Mouse (Mus musculus): ENCODE results near the gene Nfe2. TPM values are rescaled to one million over a fixed set of nuclear protein-coding genes. Genes with fewer than 3 reads are reported as not detected.
A peak's percentile ranks its signal among the peaks of the same experiment; 100 is the strongest.

Gene Nfe2
- total RNA-seq (2014; fragmentation: Nextera tagmentation) (159 and 180 TPM in 2 replicates), total RNA-seq (2017) (112 and 174 TPM in 2 replicates)

DNA sequence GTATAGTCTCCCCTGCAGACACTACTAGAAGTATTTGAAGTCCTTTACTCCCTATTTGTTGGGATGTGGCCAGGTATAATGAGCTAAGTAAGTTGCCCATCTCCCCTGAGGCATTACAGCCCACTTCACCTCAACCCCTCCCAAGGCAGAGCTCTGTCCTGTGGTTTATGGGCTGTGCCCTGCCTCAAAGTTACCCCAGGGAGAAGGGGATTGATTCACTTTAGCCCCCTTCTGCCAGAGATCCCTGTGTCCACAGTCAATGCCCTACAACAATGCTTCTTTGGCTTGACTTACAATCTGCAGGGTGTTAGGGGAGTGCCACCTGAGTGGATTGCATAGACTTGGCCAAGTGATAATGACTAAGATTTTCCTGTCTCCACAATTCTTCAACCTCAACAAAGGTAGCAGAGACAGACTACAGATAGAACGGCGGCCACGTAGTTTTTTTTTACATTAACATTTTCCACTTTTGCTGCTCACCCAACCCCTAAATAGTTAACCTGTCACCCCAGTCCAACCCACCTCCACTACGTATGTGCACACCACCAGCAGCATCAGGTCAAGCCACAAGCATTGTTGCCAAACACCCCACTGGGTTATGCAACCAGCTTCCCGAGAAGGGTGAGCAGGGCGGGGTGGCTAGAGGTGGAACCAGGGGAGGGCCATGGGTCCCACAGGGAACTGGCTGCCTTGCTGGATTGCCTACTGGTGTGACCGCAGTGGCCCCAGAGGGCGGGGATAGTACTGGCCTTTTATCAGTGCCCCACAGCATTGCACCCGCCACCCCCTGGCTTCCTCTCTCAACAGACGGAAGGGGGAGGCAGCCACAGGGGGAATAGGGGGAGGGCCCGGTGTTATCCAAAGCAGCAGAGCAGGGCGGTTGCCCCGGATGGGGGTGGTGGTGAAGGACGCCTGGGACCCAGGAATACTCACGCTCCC is at the start of gene Nfe2:
Gene Nfe2, minus strand, starts transcription at position 614 of the 939 bp plus-strand sequence.
- peak; percentile 83 for ATAC-seq (replicated peaks; ENCODE audit: poor library complexity, severe bottlenecking)

DNA sequence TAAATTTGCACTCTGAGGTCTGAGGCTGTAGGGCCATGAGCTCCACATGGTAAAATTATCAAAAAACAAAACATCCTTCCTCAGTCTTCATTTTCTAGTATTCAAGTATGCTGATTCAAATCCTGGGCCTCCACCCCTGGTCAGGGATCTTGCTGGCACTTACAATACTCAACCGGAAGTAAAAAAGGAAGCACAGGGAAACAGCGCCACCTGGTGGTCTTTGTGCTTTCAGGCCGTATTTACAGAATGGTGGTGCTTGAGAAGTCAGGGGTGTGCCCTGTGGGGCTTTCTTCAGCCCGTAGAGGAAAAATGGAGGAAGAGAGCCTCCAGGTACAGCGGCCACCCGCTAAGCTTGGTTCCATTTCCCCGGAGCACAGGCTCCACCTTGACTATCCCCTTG is 48.9 kb upstream of the Nfe2 start:
- peak; percentile 34 for ATAC-seq (replicated peaks; ENCODE audit: poor library complexity, severe bottlenecking)

DNA sequence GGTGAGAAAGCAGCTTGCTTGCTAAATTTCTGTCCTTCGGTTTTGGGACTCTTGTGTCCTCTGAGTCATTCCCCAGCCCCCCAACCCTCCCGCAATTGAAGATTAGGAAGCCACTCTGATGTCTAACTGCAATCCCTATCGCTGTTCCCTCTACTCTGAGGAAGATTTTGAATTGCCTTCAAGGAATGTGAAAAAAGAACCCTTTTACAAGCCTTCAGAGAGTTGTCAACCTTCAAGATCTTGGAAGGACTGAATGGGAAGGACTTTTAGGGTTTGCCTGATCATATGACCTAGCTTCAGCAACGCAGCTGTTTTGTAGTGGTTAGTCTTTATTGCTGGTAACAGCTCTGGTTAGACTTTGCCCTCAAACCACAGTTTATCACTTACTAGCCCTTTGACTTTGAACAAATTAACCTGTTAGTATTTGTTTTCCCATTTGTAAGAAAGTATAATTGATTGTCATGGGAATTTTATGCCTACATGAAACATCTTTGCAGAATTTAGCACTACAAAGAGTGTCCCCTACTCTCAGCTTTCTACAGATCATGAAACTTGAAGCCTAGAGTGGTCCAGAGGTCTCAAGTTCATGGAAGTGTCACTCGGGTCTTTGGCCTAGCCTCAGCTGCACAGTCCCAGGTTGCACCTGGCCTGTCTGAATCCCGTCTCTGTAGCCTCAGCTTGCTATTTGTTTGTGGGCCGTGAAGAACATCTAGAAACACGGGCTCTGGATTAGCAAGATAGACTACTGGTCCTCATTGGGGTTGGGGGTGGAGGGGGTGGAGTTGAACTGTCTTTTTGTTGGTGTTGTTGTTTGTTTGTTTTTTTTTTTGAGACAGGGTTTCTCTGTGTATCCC is 47.8 kb upstream of the Nfe2 start:
- no peak for ATAC-seq (replicated peaks; ENCODE audit: poor library complexity, severe bottlenecking)

DNA sequence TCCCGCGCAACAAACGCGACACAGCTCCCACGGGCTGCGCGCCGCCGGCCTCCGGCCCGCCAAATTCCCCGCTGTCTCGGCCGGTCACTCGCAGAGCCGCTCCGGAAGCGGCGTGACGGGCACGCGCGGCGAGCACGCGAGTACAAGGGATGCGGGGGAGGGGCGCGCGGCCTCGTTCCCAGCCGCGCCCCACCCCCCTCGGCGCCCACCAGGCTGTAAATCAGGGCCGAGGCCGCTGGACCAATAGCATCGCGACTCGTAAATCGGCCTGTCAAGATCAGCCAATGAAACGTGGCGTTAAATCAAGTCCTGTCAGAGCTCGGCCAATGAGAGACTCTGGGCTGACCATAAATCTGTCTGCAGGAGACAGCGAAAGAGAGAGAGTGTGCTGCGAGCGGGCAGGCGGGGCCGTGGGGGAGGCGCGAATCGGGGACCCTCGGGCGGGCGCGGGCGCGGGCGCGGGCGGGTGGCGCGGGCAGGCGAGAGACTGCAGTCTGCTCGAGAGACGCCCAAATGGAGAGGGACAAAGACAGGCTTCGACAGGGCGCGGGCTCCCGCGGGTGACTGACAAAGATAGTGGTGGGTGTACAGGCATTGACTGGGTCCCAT is 47.0 kb upstream of the Nfe2 start:
- peak; percentile 78 for ATAC-seq (replicated peaks; ENCODE audit: poor library complexity, severe bottlenecking)

DNA sequence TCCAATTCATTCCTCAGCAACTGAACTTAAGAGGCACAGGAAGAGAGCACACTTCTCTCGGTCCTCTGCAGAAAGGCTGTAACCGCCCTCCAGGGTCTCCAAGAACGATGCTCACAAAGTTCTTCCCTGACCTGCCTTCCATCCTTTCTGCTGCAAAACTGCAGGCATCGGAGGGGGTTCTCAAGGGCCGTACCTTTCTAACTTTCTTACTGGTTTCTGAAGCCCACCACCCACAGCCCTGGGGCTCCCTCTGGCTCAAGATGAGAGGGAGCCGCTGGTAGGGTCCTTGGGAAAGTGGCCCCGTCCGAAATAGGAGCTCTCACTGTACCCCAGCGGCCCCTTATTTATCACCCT is 46.4 kb upstream of the Nfe2 start:
- ATAC-seq (replicated peaks; ENCODE audit: poor library complexity, severe bottlenecking), result no peak

DNA sequence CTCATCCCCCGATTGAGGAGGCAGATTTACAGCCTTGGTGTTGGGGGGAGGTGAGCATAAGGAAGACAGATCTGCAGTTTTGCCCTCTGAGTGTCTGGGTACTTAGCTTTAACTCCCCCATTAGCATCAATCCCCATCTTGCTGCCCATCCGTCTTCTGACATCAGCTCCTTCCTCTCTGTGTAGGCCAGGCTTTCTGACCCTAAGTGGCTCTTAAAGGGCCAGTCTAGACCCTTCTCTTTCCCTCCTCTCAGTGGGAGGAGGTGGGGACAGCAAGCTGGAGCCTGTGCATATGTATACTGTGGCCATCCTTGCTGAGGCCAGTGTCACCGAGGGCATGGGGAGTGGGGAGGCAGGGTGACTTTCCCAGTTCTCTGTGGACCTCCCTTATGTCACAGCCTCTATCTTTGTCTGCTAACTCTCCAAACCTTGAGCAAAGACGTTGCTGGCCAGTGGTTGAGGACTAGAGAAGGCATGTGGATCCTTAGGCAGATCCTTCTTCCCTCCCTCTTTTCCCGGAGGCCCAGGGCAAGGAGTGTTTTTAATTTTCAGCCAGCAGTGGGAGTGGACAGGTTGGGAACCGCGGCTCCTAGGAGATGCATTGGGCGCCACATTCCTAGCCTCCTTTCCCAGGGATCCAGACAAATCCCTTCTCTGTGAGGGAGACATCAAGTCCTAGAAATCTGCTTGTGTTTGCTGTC is 45.9 kb upstream of the Nfe2 start:
- ATAC-seq (replicated peaks; ENCODE audit: poor library complexity, severe bottlenecking), result no peak

DNA sequence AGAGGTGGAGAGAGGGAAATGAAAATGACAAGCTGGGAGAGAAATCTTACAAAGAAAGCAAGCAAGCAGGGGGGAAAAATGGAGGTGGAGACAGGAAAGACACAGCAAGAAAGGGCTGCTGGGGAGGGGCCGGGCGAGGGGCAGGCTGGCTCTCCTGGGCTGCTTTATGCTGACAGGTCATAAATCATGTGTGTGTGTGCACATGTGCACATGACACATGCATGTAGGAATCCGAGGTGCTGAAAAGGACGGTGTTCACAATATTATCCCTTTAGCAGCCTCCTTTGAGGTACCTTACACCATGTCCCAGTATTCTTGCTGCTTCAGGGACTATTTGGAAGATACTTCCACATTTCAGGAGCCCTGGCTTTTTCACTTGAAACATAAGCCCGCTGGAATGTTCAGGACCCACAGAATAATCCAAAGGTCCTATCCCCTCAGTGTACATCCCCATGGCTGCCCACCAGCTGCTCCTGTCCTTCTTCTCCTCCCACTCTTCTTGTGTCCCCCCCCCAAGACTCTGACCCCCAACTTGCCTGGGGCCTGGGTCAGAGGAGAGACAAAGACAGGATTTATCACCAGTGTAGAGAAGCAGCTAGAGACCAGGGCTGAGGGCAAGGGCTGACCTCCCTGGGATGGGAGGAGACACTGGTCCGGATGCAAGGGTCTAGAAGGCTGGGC is 44.3 kb upstream of the Nfe2 start:
- no peak for ATAC-seq (replicated peaks; ENCODE audit: poor library complexity, severe bottlenecking)

DNA sequence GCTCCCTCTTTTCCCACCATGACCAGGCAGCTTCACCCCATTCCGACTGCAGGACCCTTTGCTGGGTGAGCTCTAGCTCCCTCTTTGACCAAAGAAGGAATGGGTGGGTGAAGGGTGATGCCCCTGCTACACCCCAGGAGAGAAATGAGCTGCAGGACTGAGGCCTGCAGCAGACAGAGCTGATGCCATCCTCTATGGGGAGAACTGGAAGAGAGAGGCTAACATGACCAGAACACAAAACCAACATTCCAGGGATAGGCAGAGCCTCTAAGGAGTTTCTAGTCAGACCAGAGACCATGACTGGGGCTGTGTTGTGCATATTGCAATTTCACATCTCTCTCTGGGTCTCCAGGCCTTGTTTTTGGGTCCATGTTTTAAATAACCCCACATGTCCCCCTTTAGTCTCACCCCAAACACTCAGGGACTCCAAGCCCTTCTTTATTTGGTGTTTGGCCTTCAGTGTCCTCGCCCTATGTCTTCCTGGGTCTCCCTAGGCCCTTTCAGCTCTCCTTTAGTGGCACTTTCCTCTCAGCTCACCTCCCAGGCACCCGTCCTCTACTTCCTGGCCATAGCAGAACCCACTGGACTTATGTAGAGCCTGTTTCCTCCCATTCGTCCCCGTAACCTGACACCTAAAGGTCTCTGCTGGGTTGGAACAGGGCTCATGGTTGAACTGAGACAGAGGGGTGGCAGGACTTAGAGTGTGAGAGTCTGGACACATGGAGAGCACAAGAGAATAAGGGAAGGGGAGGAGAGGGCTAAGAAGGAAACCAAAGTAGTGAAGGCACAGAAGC is 43.5 kb upstream of the Nfe2 start:
- ATAC-seq (replicated peaks; ENCODE audit: poor library complexity, severe bottlenecking), result no peak

DNA sequence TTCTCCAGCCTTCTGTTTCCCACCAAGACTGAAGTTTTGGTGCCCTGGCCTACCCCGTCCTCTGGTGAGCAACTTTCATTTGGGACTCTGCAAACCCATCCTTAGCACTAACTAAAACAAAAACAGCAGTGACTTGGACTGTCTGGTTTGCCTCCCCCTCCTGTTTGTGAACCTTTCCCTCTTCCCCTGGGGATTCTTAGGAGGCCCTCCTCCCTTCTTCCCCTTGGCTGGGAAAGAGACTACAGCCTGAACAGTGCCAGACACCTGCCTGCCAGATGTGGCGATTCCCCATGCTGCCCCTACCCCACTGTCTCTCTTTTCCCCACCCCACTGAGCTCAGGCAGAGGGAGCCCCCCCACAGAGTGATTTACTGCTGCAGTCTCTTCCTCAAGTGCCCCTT is 42.8 kb upstream of the Nfe2 start:
- ATAC-seq (replicated peaks; ENCODE audit: poor library complexity, severe bottlenecking), result no peak

DNA sequence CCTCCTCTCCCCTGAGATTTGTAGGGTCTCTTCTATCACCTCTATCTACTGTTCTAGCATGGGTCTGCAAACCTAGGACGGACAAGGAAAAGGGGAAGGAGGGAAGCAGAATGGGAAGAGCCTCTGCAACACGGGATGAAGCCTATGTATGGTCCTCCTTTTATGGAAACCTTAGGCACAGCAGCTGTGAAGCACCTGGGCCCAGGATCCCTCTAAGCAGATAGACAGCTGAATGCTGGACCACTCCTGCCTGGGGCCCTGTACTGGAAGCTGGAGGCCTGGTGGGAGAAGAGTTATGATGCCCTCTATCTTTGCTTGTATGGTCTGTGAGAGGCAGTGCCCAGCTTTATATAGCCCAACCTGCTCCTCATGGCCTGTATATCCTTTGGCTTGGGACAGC is 42.4 kb upstream of the Nfe2 start:
- ATAC-seq (replicated peaks; ENCODE audit: poor library complexity, severe bottlenecking), result no peak

DNA sequence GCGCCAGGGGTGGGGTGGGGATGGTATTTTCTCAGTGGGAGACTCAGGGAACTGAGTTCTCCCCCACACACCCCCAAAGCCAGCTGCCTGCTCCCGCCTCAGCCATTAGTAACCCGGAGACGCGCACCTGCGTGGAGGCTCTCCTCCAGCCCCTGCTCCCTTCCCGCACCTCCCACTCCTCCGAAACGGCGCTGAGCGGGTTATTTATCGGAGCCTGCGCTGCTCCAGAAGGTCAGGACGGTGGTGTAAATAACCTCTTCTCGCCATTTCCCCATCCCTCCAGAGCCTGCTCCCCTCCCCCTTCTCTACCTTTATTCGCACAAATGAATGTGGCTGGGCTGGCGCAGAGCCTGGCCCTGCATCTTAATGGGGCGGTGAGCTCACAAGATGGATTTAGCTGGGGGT is 41.9 kb upstream of the Nfe2 start:
- ATAC-seq (replicated peaks; ENCODE audit: poor library complexity, severe bottlenecking), result no peak

DNA sequence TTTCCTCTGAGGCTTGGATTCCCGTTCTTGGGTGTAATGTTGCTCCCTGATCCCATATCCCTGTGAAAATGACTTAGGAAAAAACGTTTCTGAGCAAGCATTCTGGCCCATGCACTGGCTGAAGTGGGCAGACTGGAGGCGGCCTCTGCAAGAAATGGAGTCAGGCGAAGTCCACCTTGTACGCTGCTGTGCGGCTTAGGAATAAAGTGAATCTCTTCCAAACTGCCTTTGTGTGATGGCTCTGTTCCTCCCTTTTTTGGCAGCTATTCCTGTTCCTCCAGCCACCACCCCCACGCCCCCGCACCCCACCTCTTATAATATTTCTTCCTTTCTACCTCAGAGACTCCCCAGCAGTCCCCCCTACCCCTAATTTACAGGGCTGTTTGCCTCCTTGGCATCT is 41.4 kb upstream of the Nfe2 start:
- ATAC-seq (replicated peaks; ENCODE audit: poor library complexity, severe bottlenecking), result no peak

DNA sequence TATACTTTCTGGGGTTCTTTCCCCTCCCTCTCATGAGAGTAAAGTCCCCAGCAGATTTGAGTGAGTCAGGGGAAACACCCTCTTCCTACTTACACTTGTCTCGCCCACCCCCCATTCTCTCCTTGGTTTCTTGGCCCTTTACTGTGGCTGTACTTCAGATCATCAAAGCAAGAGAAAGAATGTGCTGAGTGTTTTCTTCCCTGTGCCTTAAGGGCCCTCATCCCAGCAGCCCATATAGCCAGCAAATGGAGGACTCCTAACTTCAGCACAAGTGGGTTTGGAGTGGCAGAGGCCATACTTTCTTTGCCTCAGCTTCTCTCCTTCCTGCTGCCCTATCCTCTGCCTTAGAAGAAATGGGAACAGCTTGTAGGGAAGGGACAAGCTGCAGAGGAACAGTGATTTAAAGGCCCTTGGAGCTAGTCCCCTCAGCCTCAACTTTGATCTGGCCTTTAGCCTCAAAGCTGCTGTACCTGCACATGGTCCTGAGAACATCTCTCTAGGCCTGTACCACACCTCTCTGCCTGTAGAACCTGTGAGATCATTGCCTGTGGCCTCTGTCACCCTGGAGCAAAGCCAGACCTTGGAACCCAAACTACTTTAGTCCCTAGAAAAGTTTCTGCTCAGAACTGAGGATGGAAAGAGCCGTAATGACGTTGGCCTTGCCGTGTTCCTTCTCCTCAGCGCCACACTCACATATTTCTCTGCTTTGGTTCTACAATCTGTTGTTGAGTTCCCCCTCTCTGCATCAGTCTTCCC is 40.8 kb upstream of the Nfe2 start:
- ATAC-seq (replicated peaks; ENCODE audit: poor library complexity, severe bottlenecking), result no peak

DNA sequence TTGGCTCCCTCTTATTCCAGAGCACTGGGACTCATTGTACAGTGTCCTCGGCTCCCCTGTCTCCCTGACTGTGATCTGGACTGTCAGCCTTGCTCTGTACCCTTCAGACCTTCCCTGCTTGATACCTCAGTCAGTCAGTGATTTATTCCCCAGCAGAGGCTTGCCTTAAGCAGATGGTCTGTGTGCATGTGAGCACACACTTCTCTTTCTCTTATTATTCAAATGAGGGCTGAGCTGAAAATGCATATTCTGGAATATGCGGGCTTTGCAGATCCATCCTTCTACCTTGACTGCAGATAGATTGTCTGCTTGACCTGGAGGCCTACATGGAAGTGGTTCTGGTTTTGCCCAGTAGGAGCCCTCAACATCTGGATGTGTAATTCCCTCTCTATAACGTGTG is 39.8 kb upstream of the Nfe2 start:
- ATAC-seq (replicated peaks; ENCODE audit: poor library complexity, severe bottlenecking), result no peak

DNA sequence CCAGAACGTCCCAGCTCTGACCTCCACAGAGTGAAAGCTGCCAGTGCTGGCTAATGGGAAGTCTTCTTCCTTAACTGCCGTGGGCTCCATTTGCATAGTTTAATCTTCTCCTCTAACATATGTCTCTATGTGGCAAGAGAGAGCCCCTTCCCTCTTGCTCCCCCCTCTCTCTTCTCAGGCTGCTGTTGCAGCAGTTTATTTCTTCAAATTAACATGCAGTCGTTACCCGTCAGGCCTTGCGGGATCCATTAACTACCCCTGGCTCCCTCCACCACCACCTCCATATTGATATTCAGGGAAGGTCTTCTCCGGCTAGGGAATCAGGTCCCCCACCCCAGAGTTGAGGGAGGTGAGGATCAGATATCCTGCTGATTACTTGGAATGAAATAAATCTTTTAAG is 39.1 kb upstream of the Nfe2 start:
- ATAC-seq (replicated peaks; ENCODE audit: poor library complexity, severe bottlenecking), result no peak

DNA sequence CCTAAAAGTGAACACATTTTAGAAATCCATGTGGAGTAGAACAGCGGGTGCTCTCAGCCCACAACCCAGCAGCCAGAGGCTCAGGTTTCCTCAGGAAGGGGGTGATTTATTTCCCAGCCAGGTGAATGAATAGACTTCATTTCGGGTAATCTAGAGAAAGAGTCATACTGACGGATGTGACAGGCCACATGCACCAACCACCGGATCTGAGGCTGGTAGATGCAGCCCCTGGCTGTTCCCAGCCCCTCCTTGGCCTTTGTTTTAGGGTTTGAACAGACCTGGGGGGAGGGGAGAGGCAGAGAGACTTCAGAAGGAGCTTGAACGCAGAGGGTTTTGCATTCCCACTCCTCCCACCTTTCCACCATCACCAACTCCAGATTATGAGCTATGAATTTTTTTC is 37.6 kb upstream of the Nfe2 start:
- ATAC-seq (replicated peaks; ENCODE audit: poor library complexity, severe bottlenecking), result no peak

DNA sequence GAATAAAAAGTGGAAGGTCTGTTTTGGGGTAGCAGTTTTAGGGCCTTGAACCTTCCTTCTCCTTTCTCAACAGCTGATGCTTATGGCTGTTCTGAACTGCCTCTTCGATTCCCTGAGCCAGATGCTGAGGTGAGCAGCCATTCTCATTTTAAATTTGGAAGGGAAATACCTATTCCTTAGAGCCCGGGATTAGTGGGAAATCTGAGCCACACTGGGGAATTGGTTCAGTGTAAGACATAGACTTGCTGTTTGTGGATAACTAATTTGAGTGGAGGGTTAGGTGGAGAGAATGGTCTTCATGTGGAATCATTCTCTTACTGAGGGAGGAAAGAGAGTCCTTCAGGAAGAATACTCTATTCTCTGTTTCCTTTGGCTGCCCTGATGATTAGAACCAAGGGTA is 36.4 kb upstream of the Nfe2 start:
- no peak for ATAC-seq (replicated peaks; ENCODE audit: poor library complexity, severe bottlenecking)

DNA sequence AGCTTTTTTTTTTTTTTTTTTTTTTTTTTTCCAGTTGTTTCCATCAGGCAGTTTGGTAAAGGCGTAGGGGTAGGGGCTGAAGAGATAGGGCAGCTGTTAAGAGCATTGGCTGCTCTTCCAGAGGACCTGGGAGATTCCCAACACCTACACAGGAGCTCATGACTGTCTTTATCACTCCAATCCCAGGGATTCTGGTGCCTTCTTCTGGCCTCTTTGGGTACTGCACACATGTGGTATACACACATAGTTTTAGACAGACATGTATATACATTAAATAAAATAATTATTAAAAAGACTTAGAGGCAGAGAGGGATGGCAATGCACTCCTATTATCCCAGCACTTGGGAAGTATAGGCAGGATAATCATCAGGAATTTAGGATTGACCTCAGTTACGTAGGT is 35.2 kb upstream of the Nfe2 start:
- ATAC-seq (replicated peaks; ENCODE audit: poor library complexity, severe bottlenecking), result no peak
